Mouse (Mus musculus): ENCODE results near the gene Tex2.

GRCm38 (mm10) chr11:106520404-106520803, 92.8 kb downstream of the Tex2 start:
- TF ChIP-seq CTCF (IDR thresholded peaks at IDR 0.05; ENCODE audit: borderline replicate concordance, extremely low read depth, insufficient read depth, insufficient read length) (no peak), POLR2A (IDR thresholded peaks at IDR 0.05; ENCODE audit: borderline replicate concordance, extremely low read depth, insufficient read depth, insufficient read length, poor library complexity, severe bottlenecking) (no peak)

All from brain, embryonic 14.5 days (tissue).